Mouse (Mus musculus): Measurements from ENCODE around the gene Map4k5.

The Map4k5 gene

GRCm38 (mm10) chr12:69887776-69888175, 5.2 kb downstream of the Map4k5 start:
- CTCF ChIA-PET, result interaction anchor here (0.6 kb wide), 1 partner anchor 662 kb away, joined by 3 read pairs; no protein-coding TSS in a partner anchor

GRCm38 (mm10) chr12:69885170-69885923, 7.7 kb downstream of the Map4k5 start:
- CTCF ChIA-PET, result interaction anchor here (0.7 kb wide), 1 partner anchor 271 kb away, joined by 3 read pairs; no protein-coding TSS in a partner anchor

- CTCF ChIA-PET, result no interaction called here
Observed at GRCm38 (mm10) chr12:69884053-69884452, 8.9 kb downstream of the Map4k5 start.

GRCm38 (mm10) chr12:69881198-69881905, 11.6 kb downstream of the Map4k5 start:
- CTCF ChIA-PET, result no interaction called here

- CTCF ChIA-PET, result no interaction called here
Observed at GRCm38 (mm10) chr12:69879739-69880138, 13.3 kb downstream of the Map4k5 start.

GRCm38 (mm10) chr12:69879172-69879665, 13.8 kb downstream of the Map4k5 start:
- CTCF ChIA-PET, result no interaction called here

- CTCF ChIA-PET, result no interaction called here
Observed at GRCm38 (mm10) chr12:69877842-69878363, 15.1 kb downstream of the Map4k5 start.

GRCm38 (mm10) chr12:69871632-69872031, 21.4 kb downstream of the Map4k5 start:
- CTCF ChIA-PET, result interaction anchor here (0.7 kb wide), 1 partner anchor 16 kb away, joined by 7 read pairs; no protein-coding TSS in a partner anchor

GRCm38 (mm10) chr12:69867338-69867737, 25.7 kb downstream of the Map4k5 start:
- CTCF ChIA-PET, result interaction anchor here (0.8 kb wide), 1 partner anchor 499 kb away, joined by 3 read pairs; no protein-coding TSS in a partner anchor

- CTCF ChIA-PET, result interaction anchor here (1.9 kb wide), 1 partner anchor 19 kb away, joined by 9 read pairs; no protein-coding TSS in a partner anchor
Observed at GRCm38 (mm10) chr12:69864164-69864692, 28.8 kb downstream of the Map4k5 start.

GRCm38 (mm10) chr12:69863505-69863904, 29.5 kb downstream of the Map4k5 start:
- CTCF ChIA-PET, result interaction anchor here (1.9 kb wide), 1 partner anchor 19 kb away, joined by 9 read pairs; no protein-coding TSS in a partner anchor

GRCm38 (mm10) chr12:69858847-69859246, 34.2 kb downstream of the Map4k5 start:
- CTCF ChIA-PET, result no interaction called here

GRCm38 (mm10) chr12:69857597-69857996, 35.4 kb downstream of the Map4k5 start:
- CTCF ChIA-PET, result no interaction called here

- CTCF ChIA-PET, result interaction anchor here (0.6 kb wide), 1 partner anchor 15 kb away, joined by 7 read pairs; no protein-coding TSS in a partner anchor
Observed at GRCm38 (mm10) chr12:69856398-69856797, 36.6 kb downstream of the Map4k5 start.

GRCm38 (mm10) chr12:69855641-69856300, 37.2 kb downstream of the Map4k5 start:
- CTCF ChIA-PET, result interaction anchor here (0.6 kb wide), 1 partner anchor 16 kb away, joined by 7 read pairs; no protein-coding TSS in a partner anchor

- CTCF ChIA-PET, result no interaction called here
Observed at GRCm38 (mm10) chr12:69853942-69854341, 39.1 kb downstream of the Map4k5 start.

GRCm38 (mm10) chr12:69853387-69853786, 39.6 kb downstream of the Map4k5 start:
- CTCF ChIA-PET, result no interaction called here

- CTCF ChIA-PET, result no interaction called here
Observed at GRCm38 (mm10) chr12:69852288-69852687, 40.7 kb downstream of the Map4k5 start.

GRCm38 (mm10) chr12:69848083-69848878, 44.7 kb downstream of the Map4k5 start:
- CTCF ChIA-PET, result no interaction called here

GRCm38 (mm10) chr12:69846499-69846898, 46.5 kb downstream of the Map4k5 start:
- CTCF ChIA-PET, result no interaction called here
